Mouse (Mus musculus) kidney, adult 2 months (tissue): ENCODE measurements around the gene Map4k5.

ENCODE experiments used
- CTCF ChIP-seq: fragments of 200-500 bp; conservative IDR thresholded peaks from 2 replicates; pipeline ENCODE4 v1.5.1; 2011; ENCODE audit warnings: low read depth, mild to moderate bottlenecking, control low read depth, low read length, moderate library complexity, mixed read lengths; ENCODE audit not compliant: insufficient read depth, insufficient read length
- POLR2A ChIP-seq: fragments of 200-500 bp; IDR thresholded peaks from one replicate; pipeline ENCODE4 v1.6.1; 2011; ENCODE audit warnings: low read depth, low read length, control low read depth

DNA sequence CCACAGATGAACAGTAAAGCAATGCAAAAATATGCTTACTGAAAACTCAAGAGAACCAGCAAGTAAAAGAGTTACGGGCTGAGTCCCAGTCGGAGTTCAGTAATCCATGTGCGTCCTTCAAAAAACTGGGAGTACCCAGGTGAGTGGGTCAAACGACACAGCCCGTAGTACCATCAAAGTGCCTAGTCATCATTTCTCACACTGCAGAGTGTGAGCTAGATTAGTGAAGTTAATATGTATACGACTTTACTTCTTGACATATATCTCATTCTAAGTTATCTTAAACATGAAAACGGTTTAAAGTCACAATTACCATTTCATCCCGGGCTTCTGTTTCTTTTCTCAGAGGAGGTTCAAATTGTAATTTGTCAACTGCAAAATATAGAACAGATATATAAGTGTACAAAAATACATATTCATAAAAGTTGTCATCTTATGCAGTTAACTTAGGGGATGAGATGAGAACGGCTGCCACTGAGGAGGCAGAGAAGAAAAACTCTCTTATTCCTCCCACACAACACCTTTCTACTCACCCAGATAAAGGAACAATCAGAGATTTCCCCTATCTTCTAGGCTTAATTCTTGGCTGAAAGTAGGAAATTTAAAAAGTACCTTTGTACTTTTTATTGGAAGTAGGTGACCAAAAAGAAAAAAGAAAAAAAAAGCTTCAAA is 61.6 kb downstream of the Map4k5 start:
- TF ChIP-seq CTCF = no peak
- TF ChIP-seq POLR2A = no peak
